ENCODE assay signal across 8 mouse cellular contexts in the genomic region with DNA sequence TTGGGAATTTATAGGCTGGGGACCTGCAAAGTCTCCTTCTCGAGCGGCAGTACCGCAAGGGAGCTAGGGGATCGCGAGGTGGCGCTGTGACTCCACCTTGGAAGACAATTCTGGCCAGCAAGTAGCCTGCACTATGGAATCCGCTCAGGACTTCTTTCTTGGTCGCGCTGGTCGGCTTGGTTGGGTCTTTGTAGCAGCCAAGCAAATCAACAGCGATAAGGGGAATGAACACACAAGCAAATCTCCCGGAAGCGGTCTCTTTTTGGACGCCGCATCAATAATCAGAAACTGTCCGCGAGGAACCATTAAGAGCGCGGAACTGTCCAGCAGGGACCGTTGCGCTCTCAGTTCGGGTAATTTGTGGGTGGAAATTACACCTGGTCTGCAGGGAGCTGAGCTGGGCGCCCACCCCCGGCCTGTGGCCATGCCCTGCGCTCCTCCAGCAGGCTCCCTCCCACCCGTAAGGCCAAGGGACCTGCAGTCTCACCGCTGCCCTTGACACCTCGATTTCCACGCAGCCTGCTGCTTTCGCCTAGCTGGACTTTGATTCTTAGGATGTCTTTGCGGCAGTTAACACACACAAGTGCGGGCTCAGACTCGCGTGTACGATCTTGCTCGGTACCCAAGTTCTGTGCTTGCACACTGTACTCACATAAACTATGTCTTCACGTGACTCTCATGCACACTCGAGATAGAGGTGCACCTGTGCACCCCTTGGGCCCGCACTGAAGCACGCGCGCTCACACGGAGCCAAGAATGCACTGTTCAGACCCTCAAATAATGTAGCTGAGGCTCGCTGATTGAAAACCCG. TPM values are rescaled to one million over a fixed set of nuclear protein-coding genes. Genes with fewer than 3 reads are reported as not detected.
DNase-seq lines count a peak whose midpoint lies in the region; ATAC-seq and TF ChIP-seq lines count a peak whose summit lies in the region.

No protein-coding gene starts in this region.

- peak overlapping the region; percentile 61 for H3K9ac ChIP-seq in forebrain, embryonic 13.5 days
- H3K9ac ChIP-seq in liver, postnatal 0 days (replicated peaks): no peak overlapping the region

- no peak overlapping the region for H3K27ac ChIP-seq in forebrain, embryonic 13.5 days
- H3K27ac ChIP-seq in liver, postnatal 0 days (ENCODE audit: low read depth): no peak overlapping the region

- H3K4me3 ChIP-seq in forebrain, embryonic 13.5 days: peak overlapping the region; percentile 41
- peak overlapping the region; percentile 34 for H3K4me3 ChIP-seq in liver, postnatal 0 days (ENCODE audit: low read depth, low read length)

- peaks cover 68% of the 10 kb centered on the region for H3K27me3 ChIP-seq in forebrain, embryonic 13.5 days
- H3K27me3 ChIP-seq in liver, postnatal 0 days (ENCODE audit: insufficient read depth, low read length): peaks cover 50% of the 10 kb centered on the region

- ATAC-seq in forebrain, embryonic 13.5 days: peak; percentile 85
- ATAC-seq in liver, postnatal 0 days: peak; percentile 63
- ATAC-seq in neutrophil, adult 5-6 weeks (ENCODE audit: extremely low read depth, insufficient number of reproducible peaks, low FRiP score, poor library complexity, severe bottlenecking): peak; percentile 63; the same call in 1 of the 2 replicates

- peak; percentile 56 for DNase-seq in CD4-positive helper T cell, adult 2 months (ENCODE audit: low read depth, low spot score)
- peak; percentile 75 for DNase-seq in c-Kit-positive CD71-negative TER-119-negative erythroid progenitor cells, embryonic 14.5 days (ENCODE audit: low read depth)
- DNase-seq in heart, postnatal 10 days: peak; percentile 91 to 93
- DNase-seq in layer of hippocampus, adult 11-12 months (ENCODE audit: low spot score): peak; percentile 81
- DNase-seq in liver, postnatal 0 days: peak; percentile 88
- peak; percentile 73 for DNase-seq in testis, postnatal 14 days (ENCODE audit: low spot score)

- intact Hi-C loops in heart, postnatal 10 days (cut with DNase I): loop anchor here (1.0 to 10.0 kb wide), 9 partner anchors 286 to 1271 kb away; no protein-coding TSS in a partner anchor

- peak overlapping the region; percentile 82 for H3K4me2 ChIP-seq in forebrain, embryonic 13.5 days
- peak overlapping the region; percentile 65 for H3K4me2 ChIP-seq in liver, postnatal 0 days (ENCODE audit: low read depth, low read length)

- WGBS in forebrain, embryonic 13.5 days: under 1% methylated on average over 45 of the region's 45 CpGs
- WGBS in liver, postnatal 0 days (ENCODE audit: insufficient replicate concordance): 1% methylated on average over 45 of the region's 45 CpGs

- TF ChIP-seq CTCF in liver, postnatal 0 days (IDR thresholded peaks at IDR 0.05; ENCODE audit: low read depth): peak; percentile 92

- no peak for TF ChIP-seq EP300 in liver, postnatal 0 days (IDR thresholded peaks at IDR 0.05; ENCODE audit: low read depth)

- no peaks in the 10 kb centered on the region for H3K36me3 ChIP-seq in forebrain, embryonic 13.5 days (ENCODE audit: poor library complexity, severe bottlenecking)
- no peaks in the 10 kb centered on the region for H3K36me3 ChIP-seq in liver, postnatal 0 days (replicated peaks; ENCODE audit: insufficient read depth, low read length)

- peaks cover 24% of the 10 kb centered on the region for H3K4me1 ChIP-seq in forebrain, embryonic 13.5 days
- H3K4me1 ChIP-seq in liver, postnatal 0 days (ENCODE audit: insufficient read depth): peaks cover 6% of the 10 kb centered on the region

- H3K9me3 ChIP-seq in forebrain, embryonic 13.5 days (replicated peaks): no peaks in the 10 kb centered on the region
- no peaks in the 10 kb centered on the region for H3K9me3 ChIP-seq in liver, postnatal 0 days (ENCODE audit: low read length)

RNA-seq across cellular contexts. Expression of a gene that starts 5.9 kb away (rescaled TPM):
- polyA plus RNA-seq in forebrain, embryonic 13.5 days (2015; fragmentation: Nextera tagmentation; extraction: Ambion mirVana): 30.7 and 36.4 TPM in 2 replicates
- total RNA-seq in heart, postnatal 10 days (2021): 10 to 100 TPM; 29.5 to 35.3 TPM
- polyA plus RNA-seq in liver, postnatal 0 days (2015; fragmentation: Nextera tagmentation; extraction: Ambion mirVana): 4.6 and 5.0 TPM in 2 replicates
- total RNA-seq in neutrophil, adult 5-6 weeks (2017): 184 and 198 TPM in 2 replicates
